Mouse (Mus musculus): ENCODE results near the gene Zdhhc22. TPM values are rescaled to one million over a fixed set of nuclear protein-coding genes. Genes with fewer than 3 reads are reported as not detected.

Gene Zdhhc22
- total and polyA plus RNA-seq, 3 experiments: 0.10 TPM; not detected in 2

DNA sequence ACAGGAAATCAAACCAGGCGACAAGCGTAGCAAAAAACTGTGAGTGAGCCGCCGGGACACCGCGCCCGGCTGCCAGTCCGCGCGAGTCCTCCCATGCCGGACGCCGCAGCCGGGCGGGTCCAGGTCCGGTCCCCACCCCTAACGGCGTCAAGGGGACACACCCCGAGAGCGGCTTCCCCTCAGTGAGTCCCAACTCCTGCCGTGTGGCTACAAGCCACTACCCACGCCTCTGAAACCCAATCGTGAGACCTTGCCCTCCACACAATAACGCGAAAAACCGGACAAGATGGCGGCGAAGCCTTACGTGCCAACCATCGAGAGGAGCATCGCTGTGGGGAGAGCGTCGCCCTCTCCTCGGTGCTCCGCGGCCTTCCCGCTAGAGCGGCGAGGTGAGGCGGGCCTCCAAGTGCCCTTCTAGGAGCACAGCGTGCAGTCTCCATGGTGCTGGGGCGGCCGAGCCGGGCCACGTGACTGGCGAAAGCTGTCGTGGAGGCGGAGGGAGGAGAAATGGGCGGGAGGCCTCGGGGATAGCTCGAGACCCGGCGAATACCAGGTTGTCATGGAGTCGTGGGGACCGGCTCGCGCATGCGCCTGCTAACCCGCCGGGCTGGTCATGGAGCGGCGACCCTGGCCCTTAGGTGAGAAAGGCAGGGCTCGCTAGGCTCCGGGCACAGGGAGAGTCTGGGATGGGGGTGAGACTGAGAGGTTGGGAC is 43.2 kb downstream of the Zdhhc22 start, which contains the start of gene Cipc:
TSS of gene Cipc (plus strand) at position 182 of the 713 bp plus-strand sequence.
- Histone ChIP-seq H3K36me3 (ENCODE audit: control insufficient read depth in 1 of 2, insufficient read depth in 2 of 2, low read length in 2 of 2) (peaks cover 0 to 30% of the 10 kb centered on the region in 2 experiments; a peak in 3 of 4 replicates), H3K27me3 (ENCODE audit: control insufficient read depth in 1 of 2, insufficient read depth in 2 of 2, low read length in 2 of 2) (peaks cover 0 to 2% of the 10 kb centered on the region in 2 experiments; a peak in 1 of 4 replicates), H3K9ac (ENCODE audit: control insufficient read depth, low read depth, low read length, poor library complexity, severe bottlenecking) (peak within 1 kb of the TSS; percentile 85), H3K79me2 (ENCODE audit: control insufficient read depth, insufficient read depth, low read length, poor library complexity) (peaks cover 35% of the 10 kb centered on the region), H3K9me3 (replicated peaks; ENCODE audit: insufficient read depth, low read length) (no peaks in the 10 kb centered on the region), H3K27ac (ENCODE audit: control insufficient read depth, low read depth, low read length) (peak within 1 kb of the TSS; percentile 94), H3K4me3 (ENCODE audit: control insufficient read depth in 1 of 2, insufficient read depth in 1 of 2, low read depth in 2 of 2, low read length in 2 of 2) (peak within 1 kb of the TSS; percentile 69 to 76), H3K4me1 (ENCODE audit: control insufficient read depth in 1 of 2, insufficient read depth in 2 of 2, low read length in 2 of 2) (peaks cover 15 to 20% of the 10 kb centered on the region in 2 experiments)
- peak; percentile 99 for DNase-seq (ENCODE audit: low read depth, low spot score)
- TF ChIP-seq MYC (IDR thresholded peaks at IDR 0.05; ENCODE audit: low read depth, low read length): peak; percentile 86
- TF ChIP-seq RCOR1 (IDR thresholded peaks at IDR 0.05; ENCODE audit: low read depth, low read length): no peak
- TF ChIP-seq KAT2A (conservative IDR thresholded peaks at IDR 0.05; ENCODE audit: low read depth, low read length): peak; percentile 68; the same call in 1 of the 2 replicates
- peak; percentile 93 for TF ChIP-seq SIN3A (IDR thresholded peaks at IDR 0.05; ENCODE audit: low read length)
- peak; percentile 82 to 92 for TF ChIP-seq POLR2A (IDR thresholded peaks at IDR 0.05; ENCODE audit: control insufficient read depth in 1 of 2, insufficient read depth in 1 of 2, low read depth in 1 of 2, low read length in 2 of 2, poor library complexity in 1 of 2)
- TF ChIP-seq ZC3H11A (IDR thresholded peaks at IDR 0.05; ENCODE audit: low read depth, low read length): no peak
- peak; percentile 94 for TF ChIP-seq HCFC1 (IDR thresholded peaks at IDR 0.05; ENCODE audit: low read depth, low read length)
- TF ChIP-seq ZNF384 (IDR thresholded peaks at IDR 0.05; ENCODE audit: low read depth, low read length): no peak
- TF ChIP-seq CHD1 (IDR thresholded peaks at IDR 0.05; ENCODE audit: low read depth, low read length): no peak
- TF ChIP-seq UBTF (IDR thresholded peaks at IDR 0.05; ENCODE audit: borderline replicate concordance, insufficient read depth, low read depth, low read length): 0 out of 2 replicates have a peak, but pooled peaks have one; percentile 65
- no peak for TF ChIP-seq JUND (IDR thresholded peaks at IDR 0.05; ENCODE audit: low read depth, low read length)
- peak; percentile 96 for TF ChIP-seq NRF1 (IDR thresholded peaks at IDR 0.05; ENCODE audit: insufficient read depth, low read depth, low read length, poor library complexity, severe bottlenecking)
- no peak for TF ChIP-seq MAFK (IDR thresholded peaks at IDR 0.05; ENCODE audit: borderline replicate concordance, low read depth, low read length)
- TF ChIP-seq NELFE (IDR thresholded peaks at IDR 0.05; ENCODE audit: low read depth, low read length): peak; percentile 67
- peak; percentile 24; the same call in 1 of the 2 replicates for TF ChIP-seq BHLHE40 (IDR thresholded peaks at IDR 0.05; ENCODE audit: borderline replicate concordance, low read depth, low read length)
- no peak for TF ChIP-seq SMC3 (IDR thresholded peaks at IDR 0.05; ENCODE audit: low read depth, low read length)
- TF ChIP-seq MAZ (IDR thresholded peaks at IDR 0.05; ENCODE audit: low read depth, low read length): peak; percentile 72; the same call in 1 of the 2 replicates
- no peak for TF ChIP-seq ZKSCAN1 (IDR thresholded peaks at IDR 0.05; ENCODE audit: low read depth, low read length)
- TF ChIP-seq MXI1 (IDR thresholded peaks at IDR 0.05; ENCODE audit: low read depth, low read length): peak; percentile 92
- peak; percentile 98 for TF ChIP-seq MAX (IDR thresholded peaks at IDR 0.05; ENCODE audit: low read length)
- peak; percentile 79 for TF ChIP-seq TBP (IDR thresholded peaks at IDR 0.05; ENCODE audit: low read depth, low read length)
- no peak for TF ChIP-seq CHD2 (IDR thresholded peaks at IDR 0.05; ENCODE audit: low read length)
- no peak for TF ChIP-seq POLR2AphosphoS5 (IDR thresholded peaks at IDR 0.05; ENCODE audit: borderline replicate concordance, low read depth, low read length)
- TF ChIP-seq ZMIZ1 (IDR thresholded peaks at IDR 0.05; ENCODE audit: low read depth, low read length): peak; percentile 47
- TF ChIP-seq USF1 (IDR thresholded peaks at IDR 0.05; ENCODE audit: low read depth, low read length): peak; percentile 100
- TF ChIP-seq TCF12 (IDR thresholded peaks at IDR 0.05; ENCODE audit: low read depth, low read length): peak; percentile 85
- no peak for TF ChIP-seq CTCF (IDR thresholded peaks at IDR 0.05 in 2 of 3, conservative IDR thresholded peaks at IDR 0.05 in 1 of 3; ENCODE audit: control insufficient read depth in 1 of 3, insufficient read depth in 1 of 3, low read depth in 2 of 3, low read length in 3 of 3, poor library complexity in 1 of 3, severe bottlenecking in 1 of 3)
- no peak for TF ChIP-seq RAD21 (IDR thresholded peaks at IDR 0.05; ENCODE audit: low read depth, low read length)
- TF ChIP-seq EP300 (IDR thresholded peaks at IDR 0.05; ENCODE audit: low read depth in 1 of 2, low read length in 2 of 2): peak in 1 of 2 experiments; percentile 42; a peak in 1 of 4 replicates
- TF ChIP-seq TAL1 (IDR thresholded peaks at IDR 0.05; ENCODE audit: low read length): no peak
- no peak for TF ChIP-seq MYB (IDR thresholded peaks at IDR 0.05; ENCODE audit: low read depth, low read length)
- TF ChIP-seq USF2 (IDR thresholded peaks at IDR 0.05; ENCODE audit: borderline replicate concordance in 1 of 2, insufficient read depth in 1 of 2, low read depth in 1 of 2, low read length in 2 of 2): peak; percentile 64 to 94; a peak in 3 of 4 replicates
- 0 out of 2 replicates have a peak, but pooled peaks have one; percentile 61 for TF ChIP-seq ELF1 (IDR thresholded peaks at IDR 0.05; ENCODE audit: low read depth, low read length)
- TF ChIP-seq GATA1 (IDR thresholded peaks at IDR 0.05; ENCODE audit: low read depth, low read length): no peak
- TF ChIP-seq POLR2AphosphoS2 (IDR thresholded peaks at IDR 0.05; ENCODE audit: low read length): peak; percentile 30; the same call in 1 of the 2 replicates
- peak; percentile 62; the same call in 1 of the 2 replicates for TF ChIP-seq E2F4 (IDR thresholded peaks at IDR 0.05; ENCODE audit: borderline replicate concordance, low read depth, low read length)
